Mouse (Mus musculus) spleen, postnatal 4 days (tissue): Measurements from ENCODE around the gene Tmem130.
A peak's percentile ranks its signal among the peaks of the same experiment; 100 is the strongest.
"Not testable (repeated sequence)": the region's sequence is repeated elsewhere in the genome, so short reads cannot be mapped to it uniquely, and the experiment has no call there.

Experiments
- DNase-seq, 2 experiments: peaks; one replicate each; pipeline ENCODE4 v3.0.0; 2022; ENCODE audit warnings: low spot score in 2 of 2

The Tmem130 gene

DNA sequence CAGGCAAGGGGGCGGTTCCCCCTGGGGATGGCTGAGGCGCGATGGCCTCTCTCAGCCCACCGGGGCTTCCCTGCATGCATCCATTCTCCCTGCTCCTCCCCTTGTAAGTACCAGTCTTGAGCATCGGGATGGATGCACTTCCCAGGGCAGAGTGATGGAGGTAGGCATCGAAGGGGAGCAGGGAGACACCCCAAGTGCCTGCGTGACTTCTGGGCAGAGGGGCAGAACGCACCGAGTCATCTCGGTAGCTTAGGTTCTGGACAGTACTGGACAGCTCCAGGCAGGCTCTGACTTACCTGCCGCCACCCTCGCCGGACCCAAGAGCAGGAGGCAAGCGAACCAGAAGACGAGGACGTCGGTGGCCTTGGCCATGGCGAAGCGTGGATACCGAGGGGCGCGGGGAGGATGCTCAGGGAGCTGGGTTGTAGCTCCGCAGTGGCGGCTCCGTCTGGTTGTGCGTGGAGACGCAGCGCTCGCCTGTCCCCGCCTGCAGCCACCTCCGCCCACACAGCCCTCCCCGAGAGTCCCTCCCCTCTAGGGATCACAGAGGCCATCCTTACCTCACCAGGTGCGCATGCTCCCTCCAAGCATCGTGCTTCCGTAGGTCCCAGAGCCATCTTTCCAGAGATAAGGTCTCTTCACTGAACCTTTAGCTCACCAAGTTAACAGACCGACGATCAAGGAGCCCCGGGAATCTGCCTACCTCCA is at the start of gene Tmem130:
Tmem130 (minus strand) TSS at position 658 of the 708 bp plus-strand sequence.
- DNase-seq: no peak

DNA sequence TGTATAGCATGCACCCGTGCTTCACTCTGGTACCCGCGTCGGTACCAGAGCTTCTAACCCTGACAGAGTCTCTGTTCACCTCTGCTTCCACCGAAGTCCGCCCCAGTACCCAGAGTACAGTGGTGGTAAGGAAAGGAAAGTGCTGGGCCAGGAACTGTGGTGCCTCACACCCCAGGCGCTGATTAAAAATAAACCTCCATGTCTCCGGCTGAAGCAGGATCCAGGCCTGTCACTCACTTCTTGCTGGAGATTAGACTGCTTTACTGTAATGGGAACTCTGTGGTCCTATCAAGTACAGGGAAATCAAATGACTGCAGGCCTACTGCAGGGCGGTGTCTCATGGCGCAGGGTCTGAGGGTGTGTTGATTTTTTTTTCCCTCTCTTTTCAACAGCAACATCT is 45.3 kb upstream of the Tmem130 start:
- no peak for DNase-seq

GRCm38 (mm10) chr5:144804181-144804580 is 42.6 kb upstream of the Tmem130 start:
- no peak for DNase-seq

DNA sequence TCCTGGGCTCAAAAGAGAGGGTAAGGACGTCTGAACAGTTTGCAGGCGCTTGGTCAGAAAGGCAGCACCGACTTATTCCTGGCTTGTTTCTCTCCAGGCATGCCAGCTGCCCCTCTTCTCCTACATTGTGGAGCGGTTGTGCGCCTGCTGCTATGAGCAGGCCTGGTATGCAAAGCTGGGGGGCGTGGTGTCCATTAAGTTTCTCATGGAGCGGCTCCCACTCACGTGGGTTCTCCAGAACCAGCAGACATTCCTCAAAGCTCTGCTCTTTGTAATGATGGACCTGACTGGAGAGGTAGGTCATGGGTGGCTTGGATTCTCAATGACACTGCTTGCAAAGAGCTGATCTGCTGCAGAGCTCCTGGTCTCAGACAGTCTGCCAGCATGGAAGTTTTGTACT is 41.4 kb upstream of the Tmem130 start:
- no peak for DNase-seq

- no peak for DNase-seq
These were observed 35.5 kb upstream of the Tmem130 start for GRCm38 (mm10) chr5:144797116-144797515.

GRCm38 (mm10) chr5:144794687-144795086 is 33.1 kb upstream of the Tmem130 start:
- DNase-seq: no peak

- no peak for DNase-seq
These were observed 31.8 kb upstream of the Tmem130 start for GRCm38 (mm10) chr5:144793374-144793773.

DNA sequence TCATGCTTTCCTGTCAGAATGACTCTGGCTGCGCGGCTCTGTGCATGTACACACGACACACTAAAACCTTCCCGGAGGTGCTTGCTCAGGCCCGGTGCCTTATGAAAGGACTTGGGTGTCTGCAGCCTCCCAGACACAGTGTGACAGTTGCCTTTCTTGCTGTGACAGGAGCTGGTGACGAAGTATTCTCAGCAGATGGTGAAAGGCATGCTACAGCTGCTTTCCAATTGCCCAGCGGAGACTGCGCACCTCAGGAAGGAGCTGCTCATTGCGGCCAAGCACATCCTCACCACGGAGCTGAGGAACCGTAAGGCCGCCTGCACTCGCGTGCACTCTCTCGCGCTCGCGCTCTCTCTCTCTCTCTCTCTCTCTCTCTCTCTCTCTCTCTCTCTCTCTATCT is 24.8 kb upstream of the Tmem130 start:
- no peak for DNase-seq

DNA sequence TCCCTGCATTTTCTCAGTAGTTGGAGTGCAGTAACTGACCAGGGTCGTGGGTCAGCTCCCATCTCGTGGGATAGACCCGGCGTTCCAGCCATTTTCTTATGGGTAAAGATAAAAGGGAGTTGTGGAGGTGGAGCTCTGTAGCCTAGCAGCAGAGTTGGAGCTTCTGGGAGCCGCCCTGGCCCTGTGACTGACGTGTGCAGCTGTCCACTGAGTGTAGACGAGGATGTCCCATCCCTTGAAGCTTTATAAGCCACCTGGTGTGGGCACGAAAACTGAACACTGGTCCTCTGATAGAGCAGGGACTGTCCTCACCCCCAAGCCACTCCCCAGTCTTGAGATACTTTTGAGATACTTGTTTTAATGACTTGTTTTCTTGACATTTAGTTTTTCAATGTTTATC is 19.0 kb upstream of the Tmem130 start:
- no peak for DNase-seq

GRCm38 (mm10) chr5:144773231-144773630 is 11.6 kb upstream of the Tmem130 start:
- DNase-seq: no peak

- DNase-seq: no peak
These were observed 7.5 kb upstream of the Tmem130 start for GRCm38 (mm10) chr5:144769067-144769482.

- peak; percentile 87 to 96 for DNase-seq
These were observed 6.6 kb upstream of the Tmem130 start for GRCm38 (mm10) chr5:144767911-144768841.

DNA sequence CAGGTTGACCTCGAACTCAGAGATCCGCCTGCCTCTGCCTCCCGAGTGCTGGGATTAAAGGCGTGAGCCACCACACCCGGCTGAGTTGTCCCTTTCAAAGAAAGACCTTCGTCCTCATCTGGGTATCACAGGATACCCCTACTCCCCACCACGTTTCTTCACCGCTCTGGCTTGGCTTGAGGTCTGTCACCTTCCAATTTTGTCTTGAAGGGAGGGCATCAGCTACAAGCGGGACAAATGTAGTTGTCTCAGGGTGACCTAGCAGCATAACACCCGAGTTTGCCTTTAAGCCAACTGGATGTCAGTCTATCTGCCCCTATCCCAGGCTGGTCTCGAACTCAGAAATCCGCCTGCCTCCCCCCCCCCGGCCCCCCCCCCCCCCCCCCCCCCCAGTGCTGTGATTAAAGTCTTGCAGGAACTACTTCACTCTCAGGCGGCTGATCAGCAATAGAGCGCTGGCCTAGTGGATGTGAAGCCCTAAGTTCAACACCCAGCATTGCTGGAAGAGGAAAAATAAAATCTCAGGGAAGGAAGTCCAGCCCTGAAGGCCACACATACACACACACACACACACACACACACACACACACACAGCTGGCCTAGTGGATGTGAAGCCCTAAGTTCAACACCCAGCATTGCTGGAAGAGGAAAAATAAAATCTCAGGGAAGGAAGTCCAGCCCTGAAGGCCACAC is 5.6 kb upstream of the Tmem130 start, which contains the start of gene Trrap:
Trrap (plus strand) TSS at position 627 of the 693 bp plus-strand sequence.
- DNase-seq: not testable (repeated sequence)

DNA sequence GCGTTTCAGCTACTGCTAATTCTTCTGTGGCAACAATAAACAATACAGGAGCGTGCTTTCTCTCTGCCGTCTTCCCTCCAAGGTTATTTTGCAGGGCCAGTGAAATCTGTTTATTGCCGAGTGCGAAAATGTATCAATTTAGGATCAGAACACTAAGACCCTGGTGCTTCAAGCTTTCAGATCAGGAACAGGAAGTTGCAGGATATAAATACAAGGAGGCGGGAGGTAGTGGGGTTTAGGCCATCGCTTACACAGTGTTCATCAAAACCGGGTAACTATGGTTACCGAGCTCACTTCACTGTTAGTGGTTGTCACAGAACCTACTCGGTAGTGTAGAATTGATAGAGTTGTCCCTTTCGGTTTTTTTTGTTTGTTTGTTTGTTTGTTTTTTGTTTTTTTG is 5.0 kb upstream of the Tmem130 start:
- no peak for DNase-seq

- DNase-seq: no peak
These were observed 4.4 kb upstream of the Tmem130 start for GRCm38 (mm10) chr5:144766026-144766425.

- DNase-seq: no peak
These were observed 3.2 kb downstream of the Tmem130 start for GRCm38 (mm10) chr5:144758422-144758821.

- DNase-seq: no peak
These were observed 4.2 kb downstream of the Tmem130 start for GRCm38 (mm10) chr5:144757402-144757801.

DNA sequence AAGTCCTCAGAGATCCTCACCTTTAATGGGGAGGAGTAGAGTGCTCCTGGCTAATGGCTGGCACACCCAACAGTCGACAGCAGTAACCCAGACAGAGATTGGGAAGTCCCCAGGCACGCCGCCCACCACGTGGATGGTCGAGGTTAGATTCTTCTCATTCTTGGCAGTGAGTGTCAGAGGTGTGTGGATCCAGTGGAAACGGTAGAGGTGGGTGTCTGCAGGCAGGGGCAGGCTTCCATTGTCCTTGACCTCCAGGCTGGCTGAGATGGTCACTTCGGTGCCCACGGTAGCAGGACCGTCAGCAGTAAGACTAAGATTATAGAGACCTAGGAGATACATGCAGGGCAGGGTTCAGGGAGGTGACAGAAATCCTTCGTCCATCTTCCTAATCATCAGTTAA is 6.4 kb downstream of the Tmem130 start:
- no peak for DNase-seq

DNA sequence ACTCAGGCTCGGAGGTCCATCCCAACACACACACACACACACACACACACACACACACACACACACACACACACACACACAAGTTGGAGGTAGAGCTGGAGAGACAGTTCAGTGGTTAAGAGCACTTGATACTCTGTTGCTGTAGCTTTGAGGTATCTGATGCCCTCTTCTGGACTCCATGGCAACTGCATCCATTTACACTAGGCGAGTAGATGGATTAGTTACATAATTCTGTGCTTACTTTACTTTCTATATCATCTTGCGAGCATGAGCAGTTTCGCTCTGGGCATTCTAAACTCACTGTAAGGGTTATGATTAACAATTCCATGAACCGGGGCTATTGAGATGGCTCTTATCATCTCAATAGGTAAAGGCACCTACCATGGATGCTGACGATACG is 8.6 kb downstream of the Tmem130 start:
- no peak for DNase-seq

DNA sequence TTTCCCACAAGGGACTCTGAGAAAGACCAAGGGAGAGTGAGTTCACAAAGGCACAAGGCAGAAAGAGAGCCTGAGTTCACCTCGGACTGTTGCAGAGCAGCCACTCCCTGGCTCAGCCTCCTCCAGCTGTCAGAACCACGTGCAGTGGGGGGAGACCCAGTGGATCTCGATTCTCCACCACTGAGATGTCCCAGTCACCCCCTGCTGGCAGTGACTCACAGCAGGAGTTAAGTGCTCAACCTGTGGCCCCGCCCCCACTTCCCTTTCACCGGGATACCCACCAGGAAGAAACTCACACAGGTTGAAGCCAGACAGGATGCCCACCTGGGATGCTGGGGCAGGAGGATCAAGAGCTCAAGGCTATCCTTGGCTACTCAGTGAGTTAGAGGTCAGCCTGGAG is 9.2 kb downstream of the Tmem130 start:
- DNase-seq: no peak

- no peak for DNase-seq
These were observed 24.5 kb downstream of the Tmem130 start for GRCm38 (mm10) chr5:144737101-144737500.

- DNase-seq: peak; percentile 45 to 84
These were observed 26.7 kb downstream of the Tmem130 start for GRCm38 (mm10) chr5:144734949-144735348.
